Mouse (Mus musculus): ENCODE measurements around the gene Rex1bd.

Rex1bd gene

DNA sequence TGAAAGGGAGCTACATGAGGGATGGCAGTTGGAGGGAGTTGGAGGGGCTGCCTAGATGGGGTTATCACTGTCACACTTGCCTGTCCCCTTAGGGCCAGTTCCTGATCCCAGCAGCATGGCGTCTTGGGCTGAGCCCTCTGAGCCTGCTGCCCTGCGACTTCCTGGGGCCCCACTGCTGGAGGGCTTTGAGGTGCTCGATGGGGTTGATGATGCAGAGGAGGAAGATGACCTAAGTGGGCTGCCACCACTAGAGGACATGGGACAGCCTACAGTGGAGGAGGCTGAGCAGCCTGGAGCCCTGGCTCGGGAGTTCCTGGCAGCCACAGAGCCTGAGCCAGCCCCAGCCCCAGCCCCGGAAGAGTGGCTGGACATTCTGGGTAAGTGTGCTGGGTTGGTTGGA lies 22.7 kb upstream of the Rex1bd start:
- in situ Hi-C loops (cut with MboI, MseI) = no loop called here

DNA sequence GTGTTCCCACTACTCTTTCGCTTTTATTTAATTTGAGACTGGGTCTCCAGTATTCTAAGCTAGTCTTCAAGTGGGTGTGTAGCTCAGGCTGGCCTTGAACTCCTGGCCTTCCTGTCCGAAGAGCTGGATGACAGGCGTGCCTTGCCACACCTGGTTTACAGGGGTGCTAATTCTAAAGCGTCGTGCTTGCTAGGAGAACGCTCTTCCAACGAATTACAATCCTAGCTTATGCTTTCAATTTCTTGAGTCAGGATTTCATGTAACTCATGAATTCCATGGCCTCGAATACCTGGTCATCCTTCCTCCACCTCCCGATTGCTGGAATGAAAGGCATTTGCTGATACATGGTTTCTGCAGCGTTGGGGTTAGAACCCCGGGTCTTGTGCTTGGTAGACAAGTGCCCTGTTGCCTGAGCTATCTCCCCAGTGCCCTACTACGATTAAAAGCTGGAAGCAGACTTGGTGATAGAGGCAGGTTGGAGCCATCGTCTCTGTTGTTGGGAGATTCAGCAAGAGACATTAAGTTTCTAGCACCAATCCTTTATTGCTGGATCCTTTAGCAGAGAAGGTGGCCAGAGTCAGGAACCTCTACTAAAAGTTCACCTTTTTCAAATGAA lies 21.7 kb upstream of the Rex1bd start:
- in situ Hi-C loops (cut with MboI, MseI) = no loop called here

GRCm38 (mm10) chr8:70527512-70528181 lies 21.1 kb upstream of the Rex1bd start, which contains the start of the genes Fkbp8 and Kxd1:
Gene Fkbp8, plus strand, starts transcription at chr8:70527724.
Gene Kxd1, minus strand, starts transcription at chr8:70527956.
- in situ Hi-C loops (cut with MboI, MseI) = no loop called here

- in situ Hi-C loops (cut with MboI, MseI) = no loop called here
Measured at GRCm38 (mm10) chr8:70527111-70527511, 20.6 kb upstream of the Rex1bd start.

- in situ Hi-C loops (cut with MboI, MseI) = no loop called here
Measured at GRCm38 (mm10) chr8:70522592-70523403, 16.2 kb upstream of the Rex1bd start.

DNA sequence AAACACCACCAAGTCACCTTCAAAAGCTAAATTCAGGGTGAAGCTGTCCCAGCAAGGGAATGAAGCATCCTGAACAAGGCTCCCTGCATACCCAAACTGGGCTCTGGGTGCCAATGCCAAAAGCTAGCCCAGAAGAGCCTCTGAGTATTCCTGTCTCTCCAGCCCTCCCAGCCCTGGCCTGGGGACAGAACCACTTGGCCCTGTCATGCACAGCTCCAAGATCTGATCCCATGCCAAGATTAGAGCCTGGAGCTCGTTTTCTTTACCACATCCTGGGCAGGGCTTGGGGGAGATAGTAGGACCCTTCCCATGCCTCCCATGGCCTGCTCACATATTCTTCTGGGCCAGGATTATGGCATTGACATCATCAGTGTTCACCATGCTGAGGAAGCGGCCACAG lies 13.1 kb upstream of the Rex1bd start:
- in situ Hi-C loops (cut with MboI, MseI) = no loop called here

- in situ Hi-C loops (cut with MboI, MseI) = no loop called here
Measured at GRCm38 (mm10) chr8:70519043-70519442, 12.5 kb upstream of the Rex1bd start.

GRCm38 (mm10) chr8:70517940-70518643 lies 11.5 kb upstream of the Rex1bd start:
- in situ Hi-C loops (cut with MboI, MseI) = no loop called here

- in situ Hi-C loops (cut with MboI, MseI) = loop anchor here in 1 of 2 experiments (5.0 kb wide), 1 partner anchor 89 kb away; no protein-coding TSS in a partner anchor
Measured at GRCm38 (mm10) chr8:70513441-70513840, 6.9 kb upstream of the Rex1bd start.

DNA sequence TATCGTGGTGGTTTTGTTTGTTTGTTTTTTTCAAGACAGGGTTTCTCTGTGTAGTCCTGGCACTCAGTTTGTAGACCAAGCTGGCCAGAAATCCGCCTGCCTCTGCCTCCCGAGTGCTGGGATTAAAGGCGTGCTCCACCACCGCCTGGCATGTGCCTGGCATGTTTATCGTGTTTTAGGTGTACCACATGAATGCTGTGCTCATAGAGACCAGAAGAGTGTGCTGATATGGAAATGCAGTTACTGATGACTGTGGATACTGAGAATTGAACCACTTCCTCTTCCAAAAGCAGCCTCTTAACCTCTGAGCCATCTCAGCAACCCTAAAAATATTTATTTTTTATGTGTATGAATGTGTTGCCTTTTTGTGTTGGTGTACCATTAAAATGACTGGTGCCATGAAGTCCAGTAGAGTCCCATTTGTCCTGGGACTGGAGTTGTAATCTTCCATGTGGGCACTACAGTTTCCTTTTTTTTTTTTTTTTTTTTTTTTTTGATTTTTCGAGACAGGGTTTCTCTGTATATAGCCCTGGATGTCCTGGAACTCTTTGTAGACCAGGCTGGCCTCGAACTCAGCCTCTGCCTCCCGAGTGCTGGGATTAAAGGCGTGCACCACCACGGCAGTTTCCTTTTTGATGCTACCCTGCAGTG lies 5.8 kb upstream of the Rex1bd start:
- in situ Hi-C loops (cut with MboI, MseI) = loop anchor here in 1 of 2 experiments (5.0 kb wide), 1 partner anchor 90 kb away; no protein-coding TSS in a partner anchor

GRCm38 (mm10) chr8:70511770-70512169 lies 5.2 kb upstream of the Rex1bd start:
- in situ Hi-C loops (cut with MboI, MseI) = loop anchor here in 1 of 2 experiments (5.0 kb wide), 1 partner anchor 91 kb away; no protein-coding TSS in a partner anchor

DNA sequence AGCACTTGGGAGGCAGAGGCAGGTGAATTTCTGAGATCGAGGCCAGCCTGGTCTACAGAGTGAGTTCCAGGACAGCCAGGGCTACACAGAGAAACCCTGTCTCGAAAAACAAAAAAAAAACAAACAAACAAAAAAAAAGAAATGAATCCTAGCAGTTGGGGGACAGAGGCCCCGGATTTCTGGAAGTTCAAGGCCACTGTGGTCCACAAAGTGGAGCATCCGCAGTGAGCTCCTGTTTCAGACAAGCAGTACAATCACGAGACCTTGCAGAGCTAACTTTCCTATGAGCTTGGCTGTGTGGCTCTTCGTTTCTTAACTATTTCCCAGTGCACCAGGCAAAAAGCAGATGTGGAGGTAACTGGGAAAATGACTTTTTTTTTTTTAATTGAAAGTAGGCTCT lies 4.6 kb upstream of the Rex1bd start:
- in situ Hi-C loops (cut with MboI, MseI) = loop anchor here in 1 of 2 experiments (5.0 kb wide), 1 partner anchor 91 kb away; no protein-coding TSS in a partner anchor

- in situ Hi-C loops (cut with MboI, MseI) = loop anchor here in 1 of 2 experiments (5.0 kb wide), 1 partner anchor 92 kb away; no protein-coding TSS in a partner anchor
Measured at GRCm38 (mm10) chr8:70510228-70510915, 3.8 kb upstream of the Rex1bd start, which contains the start of gene Uba52. Gene Uba52, minus strand, starts transcription at chr8:70510801.

DNA sequence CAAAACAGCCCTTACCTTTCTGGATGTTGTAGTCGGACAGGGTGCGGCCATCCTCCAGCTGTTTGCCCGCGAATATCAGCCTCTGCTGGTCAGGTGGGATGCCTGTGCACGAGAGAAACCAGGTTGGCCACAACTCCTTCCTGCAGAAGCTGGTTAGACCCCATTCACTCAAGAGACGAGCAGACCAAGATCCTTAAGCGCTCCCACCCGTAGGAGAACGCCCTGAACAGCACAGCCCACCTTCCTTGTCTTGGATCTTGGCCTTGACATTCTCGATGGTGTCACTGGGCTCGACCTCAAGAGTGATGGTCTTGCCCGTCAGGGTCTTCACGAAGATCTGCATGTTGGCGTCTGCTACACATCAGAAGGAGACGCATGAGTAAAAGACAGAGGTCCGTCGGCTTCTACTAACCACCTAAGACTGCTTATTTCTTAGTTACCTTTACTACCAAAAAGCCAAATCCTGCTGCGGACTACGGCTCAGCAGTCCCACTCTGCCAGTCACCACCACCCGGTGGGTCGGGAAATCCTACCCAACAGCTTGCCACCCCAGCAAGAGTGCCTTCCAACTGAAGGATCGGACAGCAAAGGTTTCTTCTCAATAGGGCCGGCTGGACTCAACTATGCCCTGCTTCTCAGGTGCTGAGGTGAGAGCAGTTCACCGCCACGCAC lies 2.9 kb upstream of the Rex1bd start:
- in situ Hi-C loops (cut with MboI, MseI) = loop anchor here in 1 of 2 experiments (10.0 kb wide), 1 partner anchor 95 kb away; no protein-coding TSS in a partner anchor

DNA sequence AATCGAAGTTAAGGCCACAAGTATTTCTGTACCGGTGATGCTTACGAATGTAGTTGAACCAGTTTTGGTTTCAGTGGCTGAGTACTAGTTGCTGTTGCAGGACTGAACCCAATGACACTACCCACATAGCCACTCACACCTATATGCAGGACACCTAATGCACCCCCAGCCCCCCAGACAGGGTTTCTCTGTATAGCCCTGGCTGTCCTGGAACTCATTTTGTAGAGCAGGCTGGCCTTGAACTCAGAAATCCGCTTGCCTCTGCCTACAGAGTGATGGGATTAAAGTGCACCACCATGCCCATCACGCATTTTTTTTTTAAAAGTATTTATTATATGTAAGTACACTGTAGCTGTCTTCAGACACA lies 458 bp upstream of the Rex1bd start:
- in situ Hi-C loops (cut with MboI, MseI) = loop anchor here in 1 of 2 experiments (10.0 kb wide), 1 partner anchor 92 kb away; no protein-coding TSS in a partner anchor

DNA sequence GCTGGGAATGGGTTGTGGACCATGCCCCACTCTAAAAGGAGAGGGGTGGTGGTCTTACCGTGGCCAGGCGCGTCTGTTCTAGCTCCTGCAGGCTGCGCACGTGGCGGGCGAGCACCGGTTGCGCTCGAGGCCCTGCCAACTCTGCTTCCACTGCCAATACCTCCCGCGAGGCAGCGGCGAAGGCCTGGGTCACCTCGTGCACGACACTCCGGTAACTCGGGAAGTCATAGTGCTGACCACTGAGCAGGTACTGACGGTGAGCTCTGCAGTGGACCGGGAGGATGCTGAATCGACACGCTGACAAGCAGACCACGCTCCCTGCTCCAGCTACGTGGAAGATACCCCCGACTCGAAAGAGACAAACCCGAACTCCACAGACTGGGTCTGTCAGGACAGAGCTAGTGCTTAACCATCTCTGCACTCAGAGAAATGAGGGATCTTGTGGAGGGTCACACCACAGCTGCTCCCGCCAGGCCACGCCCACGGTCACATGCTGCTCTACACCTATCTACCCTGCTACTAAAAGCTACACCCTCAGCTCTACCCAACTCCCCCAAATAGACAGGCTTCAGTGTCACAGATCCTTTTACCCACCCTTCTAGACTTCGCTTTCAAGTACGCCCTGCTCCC lies 739 bp downstream of the Rex1bd start:
- in situ Hi-C loops (cut with MboI, MseI) = loop anchor here in 1 of 2 experiments (10.0 kb wide), 1 partner anchor 91 kb away; no protein-coding TSS in a partner anchor

- in situ Hi-C loops (cut with MboI, MseI) = loop anchor here in 1 of 2 experiments (10.0 kb wide), 1 partner anchor 90 kb away; no protein-coding TSS in a partner anchor
Measured at GRCm38 (mm10) chr8:70504851-70505250, 1.7 kb downstream of the Rex1bd start.

GRCm38 (mm10) chr8:70504291-70504716 lies 2.2 kb downstream of the Rex1bd start:
- in situ Hi-C loops (cut with MboI, MseI) = loop anchor here in 1 of 2 experiments (10.0 kb wide), 1 partner anchor 90 kb away; no protein-coding TSS in a partner anchor

All from T-helper 17 cell (primary cell).